In the genomic region with DNA sequence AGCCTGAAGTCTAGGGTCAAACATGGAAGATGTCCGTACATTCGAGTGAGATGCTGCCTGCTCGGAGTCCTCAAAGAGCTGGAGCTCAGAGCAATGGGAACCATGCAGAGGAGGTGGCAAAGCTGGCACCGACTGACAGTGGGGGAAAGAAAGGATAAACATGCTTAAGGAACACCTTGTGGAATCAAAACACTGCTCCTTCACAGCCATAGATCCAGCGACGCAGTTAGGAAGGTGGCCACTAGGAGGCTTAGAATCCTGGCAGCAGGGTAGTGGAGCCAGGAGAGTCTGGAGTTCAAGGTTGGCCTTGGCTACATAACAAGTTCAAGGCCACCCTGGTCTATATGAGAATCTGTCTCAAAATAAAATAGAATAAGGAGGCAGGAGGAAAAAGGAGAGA, we compare ENCODE assay signal across 13 mouse cellular contexts. TPM values are rescaled to one million over a fixed set of nuclear protein-coding genes. Genes with fewer than 3 reads are reported as not detected.
DNase-seq lines count a peak whose midpoint lies in the region; ATAC-seq lines count a peak whose summit lies in the region.
"Had no signal": no experiment of that assay in that cellular context is flagged by ENCODE, and none has a peak within 500 bp of the region (broad histone marks: within the 10 kb centered on the region; RNA-seq: fewer than 3 reads in every experiment).

No protein-coding gene starts in this region.

- peaks cover 11% of the 10 kb centered on the region for H3K4me1 ChIP-seq in midbrain, embryonic 11.5 days (ENCODE audit: control insufficient read depth, insufficient read depth, low read length)
- peaks cover 25% of the 10 kb centered on the region for H3K4me1 ChIP-seq in midbrain, embryonic 13.5 days (replicated peaks)
- 0 out of 2 replicates have a peak, but pooled peaks cover 6% of the 10 kb centered on the region for H3K4me1 ChIP-seq in limb, embryonic 11.5 days (ENCODE audit: control insufficient read depth, insufficient read depth, low read length)

- no peak overlapping the region for H3K9ac ChIP-seq in midbrain, embryonic 11.5 days (ENCODE audit: low read length)
- no peak overlapping the region for H3K9ac ChIP-seq in midbrain, embryonic 13.5 days (replicated peaks)
- H3K9ac ChIP-seq in limb, embryonic 11.5 days (ENCODE audit: low read length), result no peak overlapping the region
- H3K9ac ChIP-seq: embryonic facial prominence, embryonic 12.5 days had no signal

- no peaks in the 10 kb centered on the region for H3K9me3 ChIP-seq in midbrain, embryonic 11.5 days (ENCODE audit: control insufficient read depth, low read length)
- no peaks in the 10 kb centered on the region for H3K9me3 ChIP-seq in midbrain, embryonic 13.5 days
- no peaks in the 10 kb centered on the region for H3K9me3 ChIP-seq in limb, embryonic 11.5 days (ENCODE audit: control insufficient read depth, low read length)
- H3K9me3 ChIP-seq: embryonic facial prominence, embryonic 12.5 days; heart, embryonic 13.5 days had no signal

- H3K4me2 ChIP-seq in midbrain, embryonic 11.5 days, result no peak overlapping the region
- no peak overlapping the region for H3K4me2 ChIP-seq in midbrain, embryonic 13.5 days (replicated peaks)
- no peak overlapping the region for H3K4me2 ChIP-seq in limb, embryonic 11.5 days (ENCODE audit: low read depth, severe bottlenecking)

- H3K4me3 ChIP-seq in midbrain, embryonic 11.5 days (ENCODE audit: low read depth, low read length), result no peak overlapping the region
- H3K4me3 ChIP-seq in midbrain, embryonic 13.5 days (replicated peaks), result no peak overlapping the region
- H3K4me3 ChIP-seq in limb, embryonic 11.5 days (ENCODE audit: low read depth, low read length), result no peak overlapping the region
- H3K4me3 ChIP-seq: embryonic facial prominence, embryonic 12.5 days; heart, embryonic 13.5 days had no signal

- WGBS in midbrain, embryonic 11.5 days, result 31% methylated on average over 6 of the region's 6 CpGs
- WGBS in midbrain, embryonic 13.5 days, result 35% methylated on average over 6 of the region's 6 CpGs
- 29% methylated on average over 6 of the region's 6 CpGs for WGBS in limb, embryonic 11.5 days

- no peak overlapping the region for H3K27ac ChIP-seq in midbrain, embryonic 11.5 days (ENCODE audit: low read depth, low read length)
- H3K27ac ChIP-seq in midbrain, embryonic 13.5 days, result no peak overlapping the region
- no peak overlapping the region for H3K27ac ChIP-seq in limb, embryonic 11.5 days (replicated peaks; ENCODE audit: low read depth, low read length)
- H3K27ac ChIP-seq: embryonic facial prominence, embryonic 12.5 days had no signal

- peak; percentile 36 for DNase-seq in embryo, embryonic 10.5 days (ENCODE audit: low spot score)
- DNase-seq in embryo, embryonic 10 days (ENCODE audit: low spot score), result no peak
- DNase-seq in midbrain, embryonic 11.5 days (ENCODE audit: low spot score, missing footprints), result peak; percentile 84
- DNase-seq in NIH3T3 (ENCODE audit: low read depth), result peak; percentile 31
- peak; percentile 56 for DNase-seq in limb, embryonic 11.5 days (ENCODE audit: low spot score)
- DNase-seq in right cerebral cortex, postnatal 10 days (ENCODE audit: low spot score in 2 of 2), result no peak
- DNase-seq in gastrocnemius, postnatal 14 days, result no peak

- no peak for ATAC-seq in midbrain, embryonic 11.5 days (ENCODE audit: low FRiP score)
- no peak for ATAC-seq in midbrain, embryonic 13.5 days
- ATAC-seq in limb, embryonic 11.5 days (ENCODE audit: insufficient number of reproducible peaks, low FRiP score, low TSS enrichment, low read depth), result no peak

- intact Hi-C loops in gastrocnemius, postnatal 14 days (cut with DNase I; ENCODE audit: low total_unique reads), result loop anchor here (5.0 to 10.0 kb wide), 2 partner anchors 341 to 752 kb away; no protein-coding TSS in a partner anchor

- H3K27me3 ChIP-seq in midbrain, embryonic 11.5 days (ENCODE audit: control insufficient read depth, insufficient read depth, low read length), result no peaks in the 10 kb centered on the region
- H3K27me3 ChIP-seq in midbrain, embryonic 13.5 days, result peaks cover 15% of the 10 kb centered on the region; the same call in 1 of the 2 replicates
- no peaks in the 10 kb centered on the region for H3K27me3 ChIP-seq in limb, embryonic 11.5 days (ENCODE audit: control insufficient read depth, insufficient read depth, low read length)
- H3K27me3 ChIP-seq: embryonic facial prominence, embryonic 12.5 days had no signal

- H3K36me3 ChIP-seq in midbrain, embryonic 11.5 days (ENCODE audit: control insufficient read depth, insufficient read depth, low read length), result no peaks in the 10 kb centered on the region
- H3K36me3 ChIP-seq in midbrain, embryonic 13.5 days, result no peaks in the 10 kb centered on the region
- H3K36me3 ChIP-seq in limb, embryonic 11.5 days (ENCODE audit: control insufficient read depth, insufficient read depth, low read length), result no peaks in the 10 kb centered on the region
- H3K36me3 ChIP-seq: embryonic facial prominence, embryonic 12.5 days; heart, embryonic 13.5 days had no signal

RNA-seq across cellular contexts. Expression of a gene that starts 10.5 kb away (rescaled TPM):
- polyA plus RNA-seq in midbrain, embryonic 11.5 days (2014; fragmentation: Nextera tagmentation; extraction: Ambion mirVana), result not detected in 2 replicates
- polyA plus RNA-seq in midbrain, embryonic 13.5 days (2015; fragmentation: Nextera tagmentation; extraction: Ambion mirVana), result not detected in 2 replicates
- polyA plus RNA-seq in limb, embryonic 11.5 days (2014; fragmentation: Nextera tagmentation; extraction: Ambion mirVana), result not detected in 2 replicates
- not detected for total RNA-seq in gastrocnemius, postnatal 14 days (2021)
- total RNA-seq: left cerebral cortex, postnatal 4 days had no signal
- polyA plus RNA-seq: embryonic facial prominence, embryonic 12.5 days; heart, embryonic 13.5 days; neural tube, embryonic 11.5 days; stomach, embryonic 16.5 days had no signal

RNA-seq across cellular contexts. Expression of a gene that starts 41.1 kb away (rescaled TPM):
- polyA plus RNA-seq in midbrain, embryonic 11.5 days (2014; fragmentation: Nextera tagmentation; extraction: Ambion mirVana), result 0.14 TPM in 1 of 2 replicates, not detected in the other
- not detected in 2 replicates for polyA plus RNA-seq in midbrain, embryonic 13.5 days (2015; fragmentation: Nextera tagmentation; extraction: Ambion mirVana)
- polyA plus RNA-seq in limb, embryonic 11.5 days (2014; fragmentation: Nextera tagmentation; extraction: Ambion mirVana), result not detected in 2 replicates
- not detected for total RNA-seq in gastrocnemius, postnatal 14 days (2021)
- total RNA-seq: left cerebral cortex, postnatal 4 days had no signal
- polyA plus RNA-seq: embryonic facial prominence, embryonic 12.5 days; heart, embryonic 13.5 days; neural tube, embryonic 11.5 days had no signal

RNA-seq across cellular contexts. Expression of a gene that starts 56.3 kb away (rescaled TPM):
- 11.8 and 12.3 TPM in 2 replicates for polyA plus RNA-seq in midbrain, embryonic 11.5 days (2014; fragmentation: Nextera tagmentation; extraction: Ambion mirVana)
- 6.5 and 7.0 TPM in 2 replicates for polyA plus RNA-seq in midbrain, embryonic 13.5 days (2015; fragmentation: Nextera tagmentation; extraction: Ambion mirVana)
- polyA plus RNA-seq in limb, embryonic 11.5 days (2014; fragmentation: Nextera tagmentation; extraction: Ambion mirVana), result 17.7 and 19.0 TPM in 2 replicates
- total RNA-seq in gastrocnemius, postnatal 14 days (2021), result 100 to 1,000 TPM; 164 to 165 TPM

Comparison
In these comparisons a context has a peak if more than half of its experiments do, and no peak if none do; other contexts are left out.
1. DNase-seq: peak in embryo, embryonic 10.5 days (single experiment), midbrain, embryonic 11.5 days (single experiment), NIH3T3 (single experiment) and limb, embryonic 11.5 days (single experiment); none in embryo, embryonic 10 days (single experiment), right cerebral cortex, postnatal 10 days (0 of 2) and gastrocnemius, postnatal 14 days (single experiment).